ENCODE assay signal across 8 mouse cellular contexts in genomic region chr7:128531929-128532328, GRCm38 (mm10). TPM values are rescaled to one million over a fixed set of nuclear protein-coding genes. Genes with fewer than 3 reads are reported as not detected.
A peak's percentile ranks its signal among the peaks of the same experiment; 100 is the strongest.
DNase-seq lines count a peak whose midpoint lies in the region; ATAC-seq and TF ChIP-seq lines count a peak whose summit lies in the region.

No protein-coding gene starts in this region.

- H3K4me3 ChIP-seq in heart, embryonic 14.5 days (ENCODE audit: control insufficient read depth in 1 of 2, insufficient read depth in 1 of 2, low read depth in 1 of 2, low read length in 2 of 2), result no peak overlapping the region
- H3K4me3 ChIP-seq in lung, embryonic 14.5 days (ENCODE audit: low read depth, low read length), result no peak overlapping the region

- ATAC-seq in heart, embryonic 14.5 days (ENCODE audit: insufficient number of reproducible peaks, insufficient read depth, low FRiP score, low read depth), result no peak
- no peak for ATAC-seq in lung, embryonic 14.5 days (ENCODE audit: insufficient read depth)

- DNase-seq in layer of hippocampus, adult 11-12 months (ENCODE audit: low spot score), result peak; percentile 47
- DNase-seq in layer of hippocampus, postnatal 14 days (ENCODE audit: low spot score in 2 of 2), result no peak
- peak; percentile 93 for DNase-seq in NIH3T3 (ENCODE audit: low read depth)
- DNase-seq in cerebellum, postnatal 10 days, result peak; percentile 82 to 85
- peak; percentile 71 for DNase-seq in lung, embryonic 14.5 days
- DNase-seq in urinary bladder, postnatal 36 days (ENCODE audit: low spot score in 2 of 2), result peak; percentile 65 to 83
- no peak for DNase-seq in spleen, postnatal 4 days (ENCODE audit: low spot score in 2 of 2)

- no peaks in the 10 kb centered on the region for H3K27me3 ChIP-seq in heart, embryonic 14.5 days (ENCODE audit: control insufficient read depth, insufficient read depth, low read length)
- H3K27me3 ChIP-seq in lung, embryonic 14.5 days (ENCODE audit: insufficient read depth, low read length), result no peaks in the 10 kb centered on the region

- peak overlapping the region; percentile 58 for H3K4me2 ChIP-seq in heart, embryonic 14.5 days (ENCODE audit: low read length)
- peak overlapping the region; percentile 43 for H3K4me2 ChIP-seq in lung, embryonic 14.5 days

- H3K9ac ChIP-seq in heart, embryonic 14.5 days (ENCODE audit: low read length), result peak overlapping the region; percentile 45; the same call in 1 of the 2 replicates
- peak overlapping the region; percentile 26; the same call in 1 of the 2 replicates for H3K9ac ChIP-seq in lung, embryonic 14.5 days

- no peak for TF ChIP-seq CTCF in lung, embryonic 14.5 days (IDR thresholded peaks at IDR 0.05; ENCODE audit: low read depth)

- WGBS in heart, embryonic 14.5 days, result 9% methylated on average over 6 of the region's 6 CpGs
- WGBS in lung, embryonic 14.5 days, result 19% methylated on average over 6 of the region's 6 CpGs

- H3K9me3 ChIP-seq in heart, embryonic 14.5 days (ENCODE audit: control insufficient read depth, low read length), result no peaks in the 10 kb centered on the region
- H3K9me3 ChIP-seq in lung, embryonic 14.5 days (ENCODE audit: low read depth, low read length), result no peaks in the 10 kb centered on the region

- peaks cover 65 to 99% of the 10 kb centered on the region in 2 experiments for H3K4me1 ChIP-seq in heart, embryonic 14.5 days (ENCODE audit: control insufficient read depth in 2 of 2, insufficient read depth in 2 of 2, low read length in 2 of 2)
- H3K4me1 ChIP-seq in lung, embryonic 14.5 days (ENCODE audit: insufficient read depth), result peaks cover 70% of the 10 kb centered on the region

- H3K36me3 ChIP-seq in heart, embryonic 14.5 days (ENCODE audit: control insufficient read depth, insufficient read depth, low read length), result no peaks in the 10 kb centered on the region
- no peaks in the 10 kb centered on the region for H3K36me3 ChIP-seq in lung, embryonic 14.5 days (ENCODE audit: insufficient read depth)

- H3K27ac ChIP-seq in heart, embryonic 14.5 days (replicated peaks in 1 of 2; ENCODE audit: control insufficient read depth in 1 of 2, insufficient read depth in 1 of 2, low read depth in 2 of 2, low read length in 2 of 2), result peak overlapping the region; percentile 74 to 85
- peak overlapping the region; percentile 54; the same call in 1 of the 2 replicates for H3K27ac ChIP-seq in lung, embryonic 14.5 days (ENCODE audit: low read depth)

RNA-seq across cellular contexts. Expression of gene Bag3, which starts 8.5 kb away (rescaled TPM):
- total RNA-seq in layer of hippocampus, postnatal 14 days (2021), result 10 to 100 TPM in 1 of 2 experiments, 1 to 10 TPM in 1; 8.9 to 10.3 TPM
- 24.5 and 26.9 TPM in 2 replicates for polyA plus RNA-seq in heart, embryonic 14.5 days (2014; fragmentation: Nextera tagmentation; extraction: Ambion mirVana)
- 20.9 and 22.7 TPM in 2 replicates for polyA plus RNA-seq in lung, embryonic 14.5 days (2014; fragmentation: Nextera tagmentation; extraction: Ambion mirVana)

Comparison
In these comparisons a context has a peak if more than half of its experiments do, and no peak if none do; other contexts are left out.
1. DNase-seq: peak in layer of hippocampus, adult 11-12 months (single experiment), NIH3T3 (single experiment), cerebellum, postnatal 10 days (2 of 2), lung, embryonic 14.5 days (single experiment) and urinary bladder, postnatal 36 days (2 of 2); none in layer of hippocampus, postnatal 14 days (0 of 2) and spleen, postnatal 4 days (0 of 2).